8 mouse cellular contexts compared by ENCODE assay signal in genomic region chr3:127004860-127005633, GRCm38 (mm10).
A peak's percentile ranks its signal among the peaks of the same experiment; 100 is the strongest.
DNase-seq lines count a peak whose midpoint lies in the region; ATAC-seq and TF ChIP-seq lines count a peak whose summit lies in the region.

No protein-coding gene starts in this region.

- no peak overlapping the region for H3K4me3 ChIP-seq in embryonic facial prominence, embryonic 11.5 days (ENCODE audit: low read depth, low read length)
- H3K4me3 ChIP-seq in embryonic facial prominence, embryonic 10.5 days: no peak overlapping the region
- H3K4me3 ChIP-seq in lung, adult 2 months (replicated peaks; ENCODE audit: extremely low read depth, low read depth, low read length): no peak overlapping the region

- no peaks in the 10 kb centered on the region for H3K9me3 ChIP-seq in embryonic facial prominence, embryonic 11.5 days (replicated peaks; ENCODE audit: control insufficient read depth, low read length)
- no peaks in the 10 kb centered on the region for H3K9me3 ChIP-seq in embryonic facial prominence, embryonic 10.5 days

- peak; percentile 35 for DNase-seq in embryonic facial prominence, embryonic 11.5 days (ENCODE audit: low spot score)
- no peak for DNase-seq in embryonic facial prominence, embryonic 10.5 days (ENCODE audit: low spot score)
- DNase-seq in Patski (ENCODE audit: low read depth, low spot score): no peak
- DNase-seq in heart, postnatal 10 days: peak; percentile 60 to 68
- peak; percentile 46 to 73 for DNase-seq in kidney, postnatal 36 days
- no peak for DNase-seq in layer of hippocampus, adult 11-12 months (ENCODE audit: low spot score)
- DNase-seq in layer of hippocampus, postnatal 10 days (ENCODE audit: low spot score in 2 of 2): no peak
- no peak for DNase-seq in lung, adult 2 months

- no peaks in the 10 kb centered on the region for H3K27me3 ChIP-seq in embryonic facial prominence, embryonic 11.5 days (ENCODE audit: control insufficient read depth, insufficient read depth, low read length)
- H3K27me3 ChIP-seq in embryonic facial prominence, embryonic 10.5 days (replicated peaks; ENCODE audit: low read depth, poor library complexity, severe bottlenecking): no peaks in the 10 kb centered on the region
- no peaks in the 10 kb centered on the region for H3K27me3 ChIP-seq in Patski

- in situ Hi-C loops in Patski (cut with MboI; ENCODE audit: low pct_unique_long_range_greater_than_20kb): no loop called here

- TF ChIP-seq POLR2A in lung, adult 2 months (IDR thresholded peaks at IDR 0.05; ENCODE audit: borderline replicate concordance, extremely low read depth, low read depth, low read length): no peak

- H3K4me1 ChIP-seq in embryonic facial prominence, embryonic 11.5 days (ENCODE audit: control insufficient read depth, insufficient read depth, low read length): no peaks in the 10 kb centered on the region
- no peaks in the 10 kb centered on the region for H3K4me1 ChIP-seq in embryonic facial prominence, embryonic 10.5 days
- H3K4me1 ChIP-seq in lung, adult 2 months (ENCODE audit: control insufficient read depth, insufficient read depth, low read length): no peaks in the 10 kb centered on the region

- H3K27ac ChIP-seq in embryonic facial prominence, embryonic 11.5 days (replicated peaks; ENCODE audit: low read depth, low read length): no peak overlapping the region
- H3K27ac ChIP-seq in embryonic facial prominence, embryonic 10.5 days (replicated peaks): no peak overlapping the region

- WGBS in embryonic facial prominence, embryonic 11.5 days: 78% methylated on average over 9 of the region's 9 CpGs
- 78% methylated on average over 9 of the region's 9 CpGs for WGBS in embryonic facial prominence, embryonic 10.5 days
- 68% methylated on average over 9 of the region's 9 CpGs for WGBS in lung, adult 2 months

- ATAC-seq in embryonic facial prominence, embryonic 11.5 days (replicated peaks; ENCODE audit: insufficient number of reproducible peaks, low FRiP score, low TSS enrichment, low read depth): no peak
- ATAC-seq in Patski: no peak

- no peak overlapping the region for H3K4me2 ChIP-seq in embryonic facial prominence, embryonic 11.5 days (ENCODE audit: low read depth, low read length)

- CTCF ChIA-PET in Patski (lab: Charles Lee): interaction anchor here (1.0 kb wide), 1 partner anchor 26 kb away, joined by 3 read pairs; no protein-coding TSS in a partner anchor

- H3K9ac ChIP-seq in embryonic facial prominence, embryonic 11.5 days (replicated peaks; ENCODE audit: low read length): no peak overlapping the region

- intact Hi-C loops in heart, postnatal 10 days (cut with DNase I): no loop called here

- TF ChIP-seq CTCF in Patski (IDR thresholded peaks at IDR 0.05): peak; percentile 54
- no peak for TF ChIP-seq CTCF in lung, adult 2 months (IDR thresholded peaks at IDR 0.05; ENCODE audit: insufficient read depth, low read length)

- POLR2A ChIA-PET in Patski (lab: Charles Lee): interaction anchor here (1.2 kb wide), 1 partner anchor 16 kb away, joined by 3 read pairs; no protein-coding TSS in a partner anchor

- H3K36me3 ChIP-seq in embryonic facial prominence, embryonic 11.5 days (replicated peaks; ENCODE audit: control insufficient read depth, insufficient read depth, low read depth, low read length): no peaks in the 10 kb centered on the region
- H3K36me3 ChIP-seq in embryonic facial prominence, embryonic 10.5 days (replicated peaks): peaks cover 7% of the 10 kb centered on the region; the same call in 1 of the 2 replicates

Comparison
In these comparisons a context has a peak if more than half of its experiments do, and no peak if none do; other contexts are left out.
1. DNase-seq: peak in embryonic facial prominence, embryonic 11.5 days (single experiment), heart, postnatal 10 days (2 of 2) and kidney, postnatal 36 days (2 of 2); none in embryonic facial prominence, embryonic 10.5 days (single experiment), Patski (single experiment), layer of hippocampus, adult 11-12 months (single experiment), layer of hippocampus, postnatal 10 days (0 of 2) and lung, adult 2 months (single experiment).